Mouse (Mus musculus): Measurements from ENCODE around the gene Catip. TPM values are rescaled to one million over a fixed set of nuclear protein-coding genes. Genes with fewer than 3 reads are reported as not detected.
"Not testable (repeated sequence)": the region's sequence is repeated elsewhere in the genome, so short reads cannot be mapped to it uniquely, and the experiment has no call there.

Gene Catip
- polyA plus RNA-seq, 1 experiment from 2014 or later: 1.9 TPM

- Histone ChIP-seq H3K9ac (ENCODE audit: low read length) (no peak overlapping the region), H3K36me3 (ENCODE audit: control insufficient read depth, insufficient read depth, low read length) (no peaks in the 10 kb centered on the region), H3K4me2 (ENCODE audit: low read depth, low read length) (no peak overlapping the region), H3K9me3 (ENCODE audit: control insufficient read depth, low read length) (no peaks in the 10 kb centered on the region), H3K4me1 (replicated peaks; ENCODE audit: control insufficient read depth, insufficient read depth, low read length) (no peaks in the 10 kb centered on the region), H3K27ac (ENCODE audit: low read length) (no peak overlapping the region), H3K27me3 (ENCODE audit: control insufficient read depth, insufficient read depth, low read depth, low read length) (no peaks in the 10 kb centered on the region), H3K4me3 (ENCODE audit: low read length) (no peak overlapping the region)
- 87% methylated on average over 6 of the region's 6 CpGs for WGBS
- ATAC-seq (ENCODE audit: low read depth): no peak
These were observed 21.5 kb upstream of the Catip start for GRCm38 (mm10) chr1:74340361-74340764.

DNA sequence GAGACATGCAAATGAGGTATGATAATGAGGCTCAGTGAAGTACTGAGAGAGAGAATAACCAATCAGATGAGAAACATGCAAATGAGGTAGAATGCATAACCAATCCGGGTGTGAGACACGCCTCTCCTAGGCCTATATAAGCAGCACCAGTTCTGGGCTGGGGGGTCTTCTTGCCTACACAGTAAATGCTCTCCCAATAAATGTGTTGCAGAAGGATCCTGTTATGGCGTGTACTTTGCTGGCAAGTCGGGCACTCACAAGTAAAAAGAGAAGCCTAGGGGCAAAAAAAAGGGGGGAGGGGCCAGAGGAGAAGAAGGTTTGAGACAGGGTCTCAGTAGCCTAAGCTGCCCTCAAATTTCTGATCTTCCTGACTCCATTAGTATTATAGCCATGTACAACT is 20.9 kb upstream of the Catip start:
- H3K27me3 ChIP-seq (ENCODE audit: control insufficient read depth, insufficient read depth, low read depth, low read length); ATAC-seq (ENCODE audit: low read depth); H3K27ac ChIP-seq (ENCODE audit: low read length); H3K9ac ChIP-seq (ENCODE audit: low read length); H3K4me2 ChIP-seq (ENCODE audit: low read depth, low read length); H3K36me3 ChIP-seq (ENCODE audit: control insufficient read depth, insufficient read depth, low read length); H3K4me1 ChIP-seq (replicated peaks; ENCODE audit: control insufficient read depth, insufficient read depth, low read length); H3K9me3 ChIP-seq (ENCODE audit: control insufficient read depth, low read length); H3K4me3 ChIP-seq (ENCODE audit: low read length): not testable (repeated sequence)
- 88% methylated on average over 4 of the region's 4 CpGs for WGBS

- Histone ChIP-seq H3K4me2 (ENCODE audit: low read depth, low read length) (no peak overlapping the region), H3K9me3 (ENCODE audit: control insufficient read depth, low read length) (no peaks in the 10 kb centered on the region), H3K4me3 (ENCODE audit: low read length) (no peak overlapping the region), H3K27me3 (ENCODE audit: control insufficient read depth, insufficient read depth, low read depth, low read length) (no peaks in the 10 kb centered on the region), H3K4me1 (replicated peaks; ENCODE audit: control insufficient read depth, insufficient read depth, low read length) (no peaks in the 10 kb centered on the region), H3K27ac (ENCODE audit: low read length) (no peak overlapping the region), H3K9ac (ENCODE audit: low read length) (no peak overlapping the region), H3K36me3 (ENCODE audit: control insufficient read depth, insufficient read depth, low read length) (no peaks in the 10 kb centered on the region)
- no peak for ATAC-seq (ENCODE audit: low read depth)
- 71% methylated on average over 7 of the region's 7 CpGs for WGBS
These were observed 20.0 kb upstream of the Catip start for GRCm38 (mm10) chr1:74341898-74342297.

- no peaks in the 10 kb centered on the region for H3K4me1 ChIP-seq (replicated peaks; ENCODE audit: control insufficient read depth, insufficient read depth, low read length)
- no peaks in the 10 kb centered on the region for H3K36me3 ChIP-seq (ENCODE audit: control insufficient read depth, insufficient read depth, low read length)
- H3K4me3 ChIP-seq (ENCODE audit: low read length): no peak overlapping the region
- H3K4me2 ChIP-seq (ENCODE audit: low read depth, low read length): no peak overlapping the region
- H3K27me3 ChIP-seq (ENCODE audit: control insufficient read depth, insufficient read depth, low read depth, low read length): no peaks in the 10 kb centered on the region
- no peak for ATAC-seq (ENCODE audit: low read depth)
- no peak overlapping the region for H3K9ac ChIP-seq (ENCODE audit: low read length)
- no peaks in the 10 kb centered on the region for H3K9me3 ChIP-seq (ENCODE audit: control insufficient read depth, low read length)
- WGBS: 88% methylated on average over 1 of the region's 1 CpGs
- no peak overlapping the region for H3K27ac ChIP-seq (ENCODE audit: low read length)
These were observed 19.6 kb upstream of the Catip start for GRCm38 (mm10) chr1:74342308-74342707.

DNA sequence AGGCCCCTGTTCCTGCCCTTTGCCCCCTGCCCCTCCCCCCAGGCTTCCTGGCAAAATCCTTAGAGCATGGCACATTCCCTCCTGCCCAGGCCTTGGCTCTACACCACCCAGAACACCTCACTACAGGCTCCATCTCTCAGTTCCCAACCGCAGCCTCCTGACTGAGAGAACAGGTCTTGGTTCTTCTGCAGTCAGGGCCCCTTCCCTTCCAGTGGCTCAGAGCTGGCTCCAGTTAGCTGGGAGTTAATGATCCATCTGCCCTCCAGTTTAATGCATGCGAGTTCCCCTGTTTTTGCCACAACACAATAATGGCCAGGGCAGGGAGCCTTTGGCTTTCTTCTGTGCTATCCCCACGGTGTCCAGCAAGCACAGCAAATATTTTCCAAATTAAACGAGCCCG is 18.7 kb upstream of the Catip start:
- Histone ChIP-seq H3K4me2 (ENCODE audit: low read depth, low read length) (no peak overlapping the region), H3K4me1 (replicated peaks; ENCODE audit: control insufficient read depth, insufficient read depth, low read length) (no peaks in the 10 kb centered on the region), H3K9me3 (ENCODE audit: control insufficient read depth, low read length) (no peaks in the 10 kb centered on the region), H3K27ac (ENCODE audit: low read length) (no peak overlapping the region), H3K9ac (ENCODE audit: low read length) (no peak overlapping the region), H3K36me3 (ENCODE audit: control insufficient read depth, insufficient read depth, low read length) (no peaks in the 10 kb centered on the region), H3K4me3 (ENCODE audit: low read length) (no peak overlapping the region), H3K27me3 (ENCODE audit: control insufficient read depth, insufficient read depth, low read depth, low read length) (no peaks in the 10 kb centered on the region)
- ATAC-seq (ENCODE audit: low read depth): no peak
- 68% methylated on average over 5 of the region's 5 CpGs for WGBS

GRCm38 (mm10) chr1:74344163-74344916 is 17.6 kb upstream of the Catip start:
- Histone ChIP-seq H3K4me1 (replicated peaks; ENCODE audit: control insufficient read depth, insufficient read depth, low read length) (no peaks in the 10 kb centered on the region), H3K36me3 (ENCODE audit: control insufficient read depth, insufficient read depth, low read length) (0 out of 2 replicates have a peak, but pooled peaks cover under 1% of the 10 kb centered on the region), H3K27ac (ENCODE audit: low read length) (no peak overlapping the region), H3K4me2 (ENCODE audit: low read depth, low read length) (no peak overlapping the region), H3K4me3 (ENCODE audit: low read length) (no peak overlapping the region), H3K9ac (ENCODE audit: low read length) (no peak overlapping the region), H3K27me3 (ENCODE audit: control insufficient read depth, insufficient read depth, low read depth, low read length) (no peaks in the 10 kb centered on the region), H3K9me3 (ENCODE audit: control insufficient read depth, low read length) (no peaks in the 10 kb centered on the region)
- WGBS: 83% methylated on average over 11 of the region's 11 CpGs
- no peak for ATAC-seq (ENCODE audit: low read depth)

GRCm38 (mm10) chr1:74351185-74351769 is 10.6 kb upstream of the Catip start:
- Histone ChIP-seq H3K4me2 (ENCODE audit: low read depth, low read length) (no peak overlapping the region), H3K9me3 (ENCODE audit: control insufficient read depth, low read length) (no peaks in the 10 kb centered on the region), H3K27me3 (ENCODE audit: control insufficient read depth, insufficient read depth, low read depth, low read length) (no peaks in the 10 kb centered on the region), H3K4me3 (ENCODE audit: low read length) (no peak overlapping the region), H3K9ac (ENCODE audit: low read length) (no peak overlapping the region), H3K4me1 (replicated peaks; ENCODE audit: control insufficient read depth, insufficient read depth, low read length) (no peaks in the 10 kb centered on the region), H3K27ac (ENCODE audit: low read length) (no peak overlapping the region), H3K36me3 (ENCODE audit: control insufficient read depth, insufficient read depth, low read length) (0 out of 2 replicates have a peak, but pooled peaks cover 7% of the 10 kb centered on the region)
- 90% methylated on average over 13 of the region's 13 CpGs for WGBS
- no peak for ATAC-seq (ENCODE audit: low read depth)

GRCm38 (mm10) chr1:74352532-74353096 is 9.3 kb upstream of the Catip start:
- H3K4me1 ChIP-seq (replicated peaks; ENCODE audit: control insufficient read depth, insufficient read depth, low read length): no peaks in the 10 kb centered on the region
- 72% methylated on average over 5 of the region's 5 CpGs for WGBS
- no peak overlapping the region for H3K9ac ChIP-seq (ENCODE audit: low read length)
- ATAC-seq (ENCODE audit: low read depth): no peak
- no peaks in the 10 kb centered on the region for H3K9me3 ChIP-seq (ENCODE audit: control insufficient read depth, low read length)
- H3K36me3 ChIP-seq (ENCODE audit: control insufficient read depth, insufficient read depth, low read length): 0 out of 2 replicates have a peak, but pooled peaks cover 7% of the 10 kb centered on the region
- no peak overlapping the region for H3K27ac ChIP-seq (ENCODE audit: low read length)
- no peak overlapping the region for H3K4me2 ChIP-seq (ENCODE audit: low read depth, low read length)
- no peaks in the 10 kb centered on the region for H3K27me3 ChIP-seq (ENCODE audit: control insufficient read depth, insufficient read depth, low read depth, low read length)
- no peak overlapping the region for H3K4me3 ChIP-seq (ENCODE audit: low read length)

DNA sequence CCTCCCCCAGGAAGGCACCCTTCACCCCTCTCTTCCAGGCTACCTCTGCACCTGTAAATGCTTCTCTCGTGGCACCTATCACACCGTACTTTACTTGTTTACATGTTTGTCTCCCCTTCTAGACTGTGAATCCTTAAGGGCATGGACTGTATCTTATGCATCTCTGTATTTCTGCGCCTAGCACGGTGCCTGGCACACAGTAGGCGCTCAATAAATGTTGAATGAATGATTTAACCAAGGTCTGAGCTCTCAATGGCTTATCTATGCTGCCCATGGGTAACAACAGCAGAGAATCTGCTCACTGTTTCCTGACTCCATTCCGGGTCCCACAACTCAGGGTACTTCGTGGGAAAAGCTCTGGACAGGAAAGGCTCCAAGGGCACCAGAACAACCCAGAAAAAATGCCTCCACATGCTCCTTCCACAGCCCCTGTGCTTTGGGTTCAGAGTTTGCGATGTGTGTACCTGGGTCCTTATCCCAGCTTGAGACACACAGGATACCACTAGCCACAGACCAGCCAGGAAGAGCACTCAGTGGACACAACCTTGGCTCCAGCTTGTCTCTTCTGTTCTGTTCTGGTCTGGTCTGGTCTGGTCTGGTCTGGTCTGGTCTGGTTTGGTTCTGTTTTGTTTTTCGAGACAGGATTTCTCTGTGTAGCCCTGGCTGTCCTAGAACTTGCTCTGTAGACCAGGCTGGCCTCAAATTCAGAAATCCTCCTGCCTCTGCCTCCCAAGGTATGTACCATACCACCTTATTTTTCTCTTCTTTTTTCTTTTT is 8.3 kb upstream of the Catip start:
- Histone ChIP-seq H3K9ac (ENCODE audit: low read length) (no peak overlapping the region), H3K27ac (ENCODE audit: low read length) (no peak overlapping the region), H3K4me2 (ENCODE audit: low read depth, low read length) (no peak overlapping the region), H3K27me3 (ENCODE audit: control insufficient read depth, insufficient read depth, low read depth, low read length) (no peaks in the 10 kb centered on the region), H3K4me3 (ENCODE audit: low read length) (no peak overlapping the region), H3K36me3 (ENCODE audit: control insufficient read depth, insufficient read depth, low read length) (0 out of 2 replicates have a peak, but pooled peaks cover 7% of the 10 kb centered on the region), H3K4me1 (replicated peaks; ENCODE audit: control insufficient read depth, insufficient read depth, low read length) (no peaks in the 10 kb centered on the region), H3K9me3 (ENCODE audit: control insufficient read depth, low read length) (no peaks in the 10 kb centered on the region)
- 87% methylated on average over 9 of the region's 9 CpGs for WGBS
- ATAC-seq (ENCODE audit: low read depth): no peak

Data from lung, embryonic 16.5 days (tissue).